Comparison of ENCODE assay signal across 19 mouse cellular contexts in the genomic region with DNA sequence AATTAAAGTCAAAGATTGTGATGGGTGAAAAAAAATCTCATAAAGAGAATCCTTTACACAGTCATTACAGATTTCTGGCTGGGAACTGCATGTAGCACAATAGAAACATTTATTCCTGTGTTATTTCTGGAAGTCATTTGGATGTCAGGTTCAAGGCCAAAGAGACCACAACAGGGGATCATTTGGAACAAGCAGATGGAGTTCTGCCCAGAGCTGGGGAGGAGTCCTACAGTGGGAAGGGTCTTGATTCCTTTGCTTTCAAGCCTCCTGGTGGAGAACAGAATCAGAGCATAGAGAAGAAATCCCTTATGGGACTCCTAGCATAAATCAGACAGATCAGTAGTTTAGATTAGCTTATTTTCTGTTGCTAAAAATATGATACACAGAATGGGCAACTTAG.
DNase-seq lines count a peak whose midpoint lies in the region.
"Had no signal": no experiment of that assay in that cellular context is flagged by ENCODE, and none has a peak within 500 bp of the region (broad histone marks: within the 10 kb centered on the region; RNA-seq: fewer than 3 reads in every experiment).

No protein-coding gene starts in this region.

- DNase-seq in cerebellum, postnatal 10 days: peak; percentile 81
- DNase-seq in cerebellum, adult 11-12 months: no peak
- peak; percentile 3 for DNase-seq in heart, adult 8-10 months (ENCODE audit: low spot score)
- DNase-seq in heart, postnatal 4 days: no peak
- peak; percentile 4 for DNase-seq in kidney, postnatal 10 days
- DNase-seq in kidney, adult 11 months: no peak
- DNase-seq in lung, postnatal 10 days: peak; percentile 2
- no peak for DNase-seq in lung, postnatal 14 days
- DNase-seq: adrenal gland, postnatal 10 days; cerebellum, adult 18-20 months; cerebellum, postnatal 25 days; heart, postnatal 36 days; kidney, adult 2 months; layer of hippocampus, adult 9-11 months; midbrain, embryonic 14.5 days; retina, postnatal 1 day; right cerebral cortex, postnatal 25 days; thymus, adult 18-20 months; thymus, postnatal 25 days had no signal

Comparison
In these comparisons a context has a peak if more than half of its experiments do, and no peak if none do; other contexts are left out.
1. DNase-seq: peak in cerebellum, postnatal 10 days (2 of 2), heart, adult 8-10 months (single experiment), kidney, postnatal 10 days (single experiment) and lung, postnatal 10 days (single experiment); none in cerebellum, adult 11-12 months (single experiment), heart, postnatal 4 days (single experiment), kidney, adult 11 months (single experiment) and lung, postnatal 14 days (single experiment).